Mouse (Mus musculus) ovary, adult 10 weeks (tissue): Measurements from ENCODE around the gene Olfr1009. TPM values are rescaled to one million over a fixed set of nuclear protein-coding genes. Genes with fewer than 3 reads are reported as not detected.

Source experiments
- polyA plus RNA-seq: library from polyadenylated mRNA; stranded (reverse); fragments of 350-450 nt; fragmentation: Illumina TruSeq; extraction: RNeasy Lipid Tissue Mini Kit (QIAGEN cat#74804); gene quantifications from one replicate; pipeline ENCODE4 v1.2.3, GENCODE M21; 2014

The Olfr1009 gene
- polyA plus RNA-seq, result not detected

GRCm38 (mm10) chr2:85715119-85715518 is at the start of gene Olfr1009:
TSS of gene Olfr1009 (plus strand) at chr2:85715419.

DNA sequence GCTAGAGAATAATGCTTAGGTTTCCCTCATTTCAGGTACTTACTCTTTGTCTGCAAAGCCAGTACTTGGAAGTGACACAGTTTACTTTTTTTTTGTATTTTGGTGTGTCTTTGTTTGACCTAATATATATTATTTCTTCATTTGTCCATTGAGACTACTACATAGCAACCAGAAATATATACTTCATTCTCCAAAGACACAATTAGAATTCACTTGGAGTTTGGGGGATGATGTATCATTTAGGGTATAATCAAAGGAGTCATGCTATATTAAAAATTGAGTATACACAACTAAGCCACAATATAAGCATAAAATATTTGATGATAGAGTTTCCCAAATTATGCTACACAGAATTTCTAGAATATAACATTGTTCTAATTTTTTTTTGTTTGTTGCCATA is 36.6 kb upstream of the Olfr1009 start, which contains the start of gene Olfr1006:
TSS of gene Olfr1006 (minus strand) at position 101 of the 400 bp plus-strand sequence.

DNA sequence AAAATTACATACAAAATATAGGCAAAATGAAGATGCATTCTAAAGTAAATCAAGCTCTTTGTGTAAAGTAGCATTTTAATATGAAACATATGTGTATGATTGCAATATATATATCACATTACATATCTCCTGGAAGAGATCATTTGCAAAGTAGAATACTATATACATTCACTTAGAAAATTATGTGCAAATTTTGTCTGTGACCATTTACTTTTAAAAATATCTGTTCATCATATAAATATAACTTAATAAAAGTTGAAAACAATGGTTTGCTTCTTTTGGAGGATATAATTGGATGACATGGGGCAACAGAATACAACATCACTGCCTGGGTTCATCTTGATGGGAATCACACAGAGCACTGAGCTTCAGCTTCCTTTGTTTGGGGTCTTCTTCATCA is 26.1 kb upstream of the Olfr1009 start, which contains the start of gene Olfr1008:
TSS of gene Olfr1008 (plus strand) at position 301 of the 400 bp plus-strand sequence.

DNA sequence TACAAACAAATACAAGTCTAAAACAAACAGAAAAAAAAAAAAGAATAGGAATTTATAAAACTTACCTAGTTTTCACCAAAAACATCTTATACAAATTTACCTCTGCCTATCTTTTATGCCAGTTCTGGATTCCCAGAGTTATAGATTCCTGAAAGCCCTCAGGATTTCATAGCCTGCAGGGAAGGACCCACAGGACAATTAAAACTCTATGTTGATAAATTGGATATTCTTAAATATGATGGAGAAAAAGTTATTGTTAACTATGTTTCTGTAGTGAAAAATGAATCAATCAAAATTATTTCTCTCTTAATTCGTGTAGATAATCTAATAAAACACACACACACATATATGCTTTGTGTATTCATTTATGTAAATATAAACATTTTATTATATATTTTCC is 47.4 kb downstream of the Olfr1009 start, which contains the start of gene Olfr1012:
TSS of gene Olfr1012 (minus strand) at position 101 of the 400 bp plus-strand sequence.

GRCm38 (mm10) chr2:85766798-85767197 is 51.6 kb downstream of the Olfr1009 start, which contains the start of gene Olfr1013:
TSS of gene Olfr1013 (plus strand) at chr2:85767098.

GRCm38 (mm10) chr2:85772413-85772812 is 57.2 kb downstream of the Olfr1009 start, which contains the start of gene Olfr1014:
TSS of gene Olfr1014 (plus strand) at chr2:85772713.

Other genes starting within 250 kb of the Olfr1009 start
- gene 4833423E24Rik, start 196.4 kb upstream of the Olfr1009 start, polyA plus RNA-seq, result 60.5 TPM
- gene Olfr996, start 136.2 kb upstream of the Olfr1009 start, polyA plus RNA-seq, result not detected
- not detected for gene Olfr998, start 126.5 kb upstream of the Olfr1009 start, polyA plus RNA-seq
- gene Olfr1000, start 103.5 kb upstream of the Olfr1009 start, polyA plus RNA-seq, result not detected
- not detected for gene Olfr1002, start 64.7 kb upstream of the Olfr1009 start, polyA plus RNA-seq
- gene Olfr154, start 51.0 kb upstream of the Olfr1009 start, polyA plus RNA-seq, result not detected
- gene Olfr1006, start 36.7 kb upstream of the Olfr1009 start, polyA plus RNA-seq, result not detected
- gene Olfr1008, start 26.0 kb upstream of the Olfr1009 start, polyA plus RNA-seq, result not detected
- gene Olfr1012, start 47.3 kb downstream of the Olfr1009 start, polyA plus RNA-seq, result not detected
- not detected for gene Olfr1013, start 51.7 kb downstream of the Olfr1009 start, polyA plus RNA-seq
- not detected for gene Olfr1014, start 57.3 kb downstream of the Olfr1009 start, polyA plus RNA-seq
- not detected for gene Olfr1015, start 66.6 kb downstream of the Olfr1009 start, polyA plus RNA-seq
- not detected for gene Olfr1016, start 87.1 kb downstream of the Olfr1009 start, polyA plus RNA-seq
- not detected for gene Olfr1018, start 103.1 kb downstream of the Olfr1009 start, polyA plus RNA-seq
- gene Olfr1019, start 130.1 kb downstream of the Olfr1009 start, polyA plus RNA-seq, result not detected
- gene Olfr1020, start 131.6 kb downstream of the Olfr1009 start, polyA plus RNA-seq, result not detected
- gene Olfr1022, start 153.2 kb downstream of the Olfr1009 start, polyA plus RNA-seq, result not detected
- not detected for gene Olfr1023, start 170.2 kb downstream of the Olfr1009 start, polyA plus RNA-seq
- not detected for gene Olfr1024, start 189.6 kb downstream of the Olfr1009 start, polyA plus RNA-seq
- not detected for gene Olfr1025-ps1, start 199.8 kb downstream of the Olfr1009 start, polyA plus RNA-seq
- gene Olfr1026, start 206.1 kb downstream of the Olfr1009 start, polyA plus RNA-seq, result not detected
- gene Olfr1028, start 235.0 kb downstream of the Olfr1009 start, polyA plus RNA-seq, result not detected